Mouse (Mus musculus): ENCODE measurements around the gene Ccdc85c. TPM values are rescaled to one million over a fixed set of nuclear protein-coding genes. Genes with fewer than 3 reads are reported as not detected.

Ccdc85c gene
- polyA plus RNA-seq, 2 experiments: 6.1 to 9.9 TPM

DNA sequence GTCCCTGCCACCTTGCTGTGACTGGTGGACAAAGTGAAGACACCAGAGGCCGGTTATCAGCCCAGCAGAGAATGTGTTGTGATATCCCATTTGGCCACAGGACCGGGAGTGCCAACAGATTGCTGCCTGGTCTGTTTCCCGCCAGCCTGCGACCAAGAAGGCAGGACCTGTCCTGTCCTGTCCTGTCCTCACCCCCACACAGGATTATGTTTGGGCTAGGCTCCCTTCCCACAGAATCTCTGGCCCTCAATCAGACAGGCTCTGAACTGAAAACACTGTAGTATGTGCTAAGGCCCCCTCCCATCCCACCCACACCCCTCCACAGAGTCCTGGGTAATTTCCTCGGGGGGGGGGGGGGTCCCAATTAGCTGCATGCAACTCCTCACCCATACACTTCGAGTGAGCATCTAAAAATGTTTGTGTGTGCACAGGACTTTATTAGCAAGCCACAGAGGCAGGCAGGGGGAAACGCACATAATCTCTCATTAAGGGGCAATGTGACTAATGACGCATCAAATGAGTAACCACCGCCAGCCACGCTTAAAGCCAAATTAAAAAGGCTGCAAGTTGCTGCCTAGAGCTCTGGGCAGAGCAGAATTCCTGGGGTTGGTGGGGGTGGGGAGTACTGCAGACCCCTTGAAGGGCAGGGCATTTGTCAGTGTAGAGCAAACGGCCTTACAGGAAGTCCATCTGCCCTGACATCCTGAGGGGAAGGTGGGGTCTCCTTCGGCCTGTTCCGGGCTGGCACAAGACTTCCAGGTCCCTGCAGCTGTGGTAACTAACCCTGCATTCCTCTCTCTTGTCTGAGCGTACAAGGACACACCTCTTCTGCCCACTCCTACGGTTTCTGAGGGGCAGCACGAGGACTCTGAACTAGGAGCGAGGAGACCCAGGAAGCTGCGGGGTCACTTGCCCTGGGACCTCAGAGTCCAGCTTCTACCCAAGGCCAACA, 61.9 kb downstream of the Ccdc85c start:
- TF ChIP-seq POLR2A (IDR thresholded peaks at IDR 0.05; ENCODE audit: borderline replicate concordance, extremely low read depth, insufficient read depth, insufficient read length): no peak
- Histone ChIP-seq H3K9ac (ENCODE audit: low read depth, low read length, severe bottlenecking) (no peak overlapping the region), H3K27ac (replicated peaks; ENCODE audit: low read depth, low read length) (no peak overlapping the region), H3K9me3 (ENCODE audit: control insufficient read depth, low read length) (no peaks in the 10 kb centered on the region), H3K4me2 (replicated peaks; ENCODE audit: low read depth, low read length, severe bottlenecking) (no peak overlapping the region), H3K4me1 (ENCODE audit: control insufficient read depth, insufficient read depth, low read length) (peaks cover 55% of the 10 kb centered on the region), H3K4me3 (replicated peaks; ENCODE audit: low read length) (no peak overlapping the region), H3K27me3 (ENCODE audit: control insufficient read depth, insufficient read depth, low read length) (no peaks in the 10 kb centered on the region), H3K36me3 (ENCODE audit: control insufficient read depth, insufficient read depth, low read length) (no peaks in the 10 kb centered on the region)
- DNase-seq (ENCODE audit: low spot score): no peak
- WGBS: 25% methylated on average over 18 of the region's 18 CpGs
- no peak for ATAC-seq (ENCODE audit: low FRiP score, low read depth)

DNA sequence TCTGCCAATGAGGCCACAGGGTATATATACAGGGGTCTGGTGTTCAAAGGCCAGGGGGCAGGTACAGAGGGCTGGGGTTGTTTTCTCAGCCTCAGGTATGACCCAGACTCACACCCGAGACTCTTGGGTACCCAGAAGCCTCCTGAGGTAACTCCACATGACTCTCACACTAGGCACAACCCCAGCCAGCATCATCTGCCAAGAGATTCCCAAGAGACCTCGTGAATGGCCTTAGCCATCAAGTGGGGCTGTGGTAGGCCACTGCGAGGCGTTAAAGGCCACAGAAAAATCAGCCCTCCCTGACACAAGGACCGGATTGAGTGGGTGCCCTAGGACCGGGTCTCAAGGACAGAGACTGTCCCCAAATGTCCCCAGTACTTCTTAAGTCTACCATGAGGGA, 62.7 kb downstream of the Ccdc85c start:
- Histone ChIP-seq H3K4me1 (ENCODE audit: control insufficient read depth, insufficient read depth, low read length) (peaks cover 48% of the 10 kb centered on the region), H3K27ac (replicated peaks; ENCODE audit: low read depth, low read length) (no peak overlapping the region), H3K4me2 (replicated peaks; ENCODE audit: low read depth, low read length, severe bottlenecking) (no peak overlapping the region), H3K4me3 (replicated peaks; ENCODE audit: low read length) (no peak overlapping the region), H3K9ac (ENCODE audit: low read depth, low read length, severe bottlenecking) (peak overlapping the region; percentile 29; the same call in 1 of the 2 replicates), H3K36me3 (ENCODE audit: control insufficient read depth, insufficient read depth, low read length) (peaks cover 5% of the 10 kb centered on the region; the same call in 1 of the 2 replicates), H3K9me3 (ENCODE audit: control insufficient read depth, low read length) (no peaks in the 10 kb centered on the region), H3K27me3 (ENCODE audit: control insufficient read depth, insufficient read depth, low read length) (no peaks in the 10 kb centered on the region)
- 68% methylated on average over 6 of the region's 6 CpGs for WGBS
- TF ChIP-seq POLR2A (IDR thresholded peaks at IDR 0.05; ENCODE audit: borderline replicate concordance, extremely low read depth, insufficient read depth, insufficient read length): no peak
- no peak for DNase-seq (ENCODE audit: low spot score)
- no peak for ATAC-seq (ENCODE audit: low FRiP score, low read depth)

DNA sequence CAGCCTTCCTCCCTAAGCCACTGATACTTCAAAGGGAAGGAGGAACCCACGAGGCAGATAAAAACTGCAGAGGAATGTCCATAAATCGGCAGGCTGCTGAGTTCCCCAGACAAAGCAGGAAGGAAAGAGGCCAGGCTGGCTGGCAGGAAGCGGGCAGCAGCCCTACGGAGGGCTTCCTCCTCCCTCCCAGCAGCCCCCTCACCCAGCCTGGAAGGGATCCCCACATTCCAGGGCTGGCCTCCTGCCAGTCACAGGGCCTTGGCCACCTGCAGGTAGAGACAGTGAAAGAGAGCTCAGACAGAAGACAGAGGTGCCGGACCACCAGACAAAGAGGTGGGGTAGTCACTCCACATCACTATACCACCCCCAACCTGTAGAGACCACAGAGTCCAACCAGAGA, 63.2 kb downstream of the Ccdc85c start:
- peak overlapping the region; percentile 29; the same call in 1 of the 2 replicates for H3K9ac ChIP-seq (ENCODE audit: low read depth, low read length, severe bottlenecking)

DNA sequence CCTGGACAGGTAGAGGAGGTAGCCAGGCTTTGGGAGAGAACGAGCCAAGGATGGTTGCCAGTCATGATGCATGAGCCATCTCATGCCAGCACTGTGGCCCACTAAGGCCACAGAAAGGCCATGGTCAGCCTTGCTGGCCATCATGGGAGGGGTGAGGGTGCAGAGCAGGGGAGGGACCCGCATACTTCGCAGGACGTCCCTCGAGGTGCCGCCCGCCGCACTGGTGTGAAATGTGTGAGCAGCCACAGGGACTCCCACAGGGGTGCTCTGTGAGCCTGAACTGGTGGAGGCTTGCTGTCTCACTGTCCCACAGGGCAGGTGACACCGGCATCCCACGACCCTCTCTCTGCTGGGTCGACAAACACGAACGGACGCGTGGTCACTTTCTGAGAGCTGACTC, 64.6 kb downstream of the Ccdc85c start:
- Histone ChIP-seq H3K27ac (replicated peaks; ENCODE audit: low read depth, low read length) (no peak overlapping the region), H3K4me2 (replicated peaks; ENCODE audit: low read depth, low read length, severe bottlenecking) (no peak overlapping the region), H3K36me3 (ENCODE audit: control insufficient read depth, insufficient read depth, low read length) (peaks cover 17% of the 10 kb centered on the region), H3K9ac (ENCODE audit: low read depth, low read length, severe bottlenecking) (no peak overlapping the region), H3K4me1 (ENCODE audit: control insufficient read depth, insufficient read depth, low read length) (peaks cover 44% of the 10 kb centered on the region), H3K27me3 (ENCODE audit: control insufficient read depth, insufficient read depth, low read length) (no peaks in the 10 kb centered on the region), H3K9me3 (ENCODE audit: control insufficient read depth, low read length) (no peaks in the 10 kb centered on the region), H3K4me3 (replicated peaks; ENCODE audit: low read length) (no peak overlapping the region)
- ATAC-seq (ENCODE audit: low FRiP score, low read depth) (no peak), DNase-seq (ENCODE audit: low spot score) (no peak)
- TF ChIP-seq POLR2A (IDR thresholded peaks at IDR 0.05; ENCODE audit: borderline replicate concordance, extremely low read depth, insufficient read depth, insufficient read length): no peak
- WGBS: 87% methylated on average over 15 of the region's 15 CpGs

More for the DNA sequence above, 63.2 kb downstream of the Ccdc85c start:
- Histone ChIP-seq H3K4me2 (replicated peaks; ENCODE audit: low read depth, low read length, severe bottlenecking) (no peak overlapping the region), H3K27ac (replicated peaks; ENCODE audit: low read depth, low read length) (peak overlapping the region; percentile 34; the same call in 1 of the 2 replicates), H3K4me3 (replicated peaks; ENCODE audit: low read length) (no peak overlapping the region), H3K4me1 (ENCODE audit: control insufficient read depth, insufficient read depth, low read length) (peaks cover 48% of the 10 kb centered on the region), H3K27me3 (ENCODE audit: control insufficient read depth, insufficient read depth, low read length) (no peaks in the 10 kb centered on the region), H3K36me3 (ENCODE audit: control insufficient read depth, insufficient read depth, low read length) (peaks cover 8% of the 10 kb centered on the region; the same call in 1 of the 2 replicates), H3K9me3 (ENCODE audit: control insufficient read depth, low read length) (no peaks in the 10 kb centered on the region)
- WGBS: 25% methylated on average over 5 of the region's 5 CpGs
- TF ChIP-seq POLR2A (IDR thresholded peaks at IDR 0.05; ENCODE audit: borderline replicate concordance, extremely low read depth, insufficient read depth, insufficient read length): no peak
- no peak for DNase-seq (ENCODE audit: low spot score)
- no peak for ATAC-seq (ENCODE audit: low FRiP score, low read depth)

DNA sequence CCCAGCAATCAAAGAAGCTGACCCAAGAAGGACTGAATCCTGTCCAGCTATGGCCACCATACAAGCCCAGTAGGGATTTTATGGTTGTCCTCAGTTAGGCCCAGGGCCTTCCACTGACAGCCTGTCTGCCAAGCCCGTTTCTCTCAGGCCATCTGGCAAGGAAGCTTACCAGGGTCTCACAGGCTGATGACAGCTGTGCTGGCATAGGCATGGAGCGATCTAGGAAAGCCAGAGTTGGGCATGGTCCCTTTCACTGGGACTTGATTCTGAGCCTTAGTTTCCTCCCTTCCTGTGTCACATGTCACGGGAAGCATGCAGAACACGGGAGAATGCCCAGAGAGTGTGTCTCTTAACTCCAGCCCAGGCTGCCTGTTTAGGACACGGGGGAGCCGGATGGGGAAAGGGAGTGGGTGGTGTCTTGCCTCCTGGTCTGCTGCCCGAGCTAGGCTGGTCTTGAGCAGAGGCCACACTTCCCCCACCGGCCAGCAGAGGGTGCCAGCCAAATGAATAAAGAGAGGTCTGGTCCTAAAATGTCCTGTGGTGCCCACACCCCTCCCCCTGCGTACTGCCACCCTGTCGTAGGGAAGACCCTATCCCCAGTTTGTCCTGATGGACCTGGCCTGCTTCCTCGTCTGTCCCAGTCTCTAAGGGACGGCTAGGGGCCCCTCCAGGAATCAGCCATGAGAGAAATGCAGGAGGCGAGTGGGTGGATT, 66.3 kb downstream of the Ccdc85c start:
- Histone ChIP-seq H3K9ac (ENCODE audit: low read depth, low read length, severe bottlenecking) (no peak overlapping the region), H3K4me3 (replicated peaks; ENCODE audit: low read length) (no peak overlapping the region), H3K27ac (replicated peaks; ENCODE audit: low read depth, low read length) (no peak overlapping the region), H3K4me1 (ENCODE audit: control insufficient read depth, insufficient read depth, low read length) (peaks cover 30% of the 10 kb centered on the region), H3K4me2 (replicated peaks; ENCODE audit: low read depth, low read length, severe bottlenecking) (no peak overlapping the region), H3K9me3 (ENCODE audit: control insufficient read depth, low read length) (no peaks in the 10 kb centered on the region), H3K27me3 (ENCODE audit: control insufficient read depth, insufficient read depth, low read length) (no peaks in the 10 kb centered on the region), H3K36me3 (ENCODE audit: control insufficient read depth, insufficient read depth, low read length) (peaks cover 29% of the 10 kb centered on the region)
- 31% methylated on average over 13 of the region's 13 CpGs for WGBS
- ATAC-seq (ENCODE audit: low FRiP score, low read depth): no peak; the same call in 1 of the 2 replicates
- peak; percentile 69 for DNase-seq (ENCODE audit: low spot score)
- TF ChIP-seq POLR2A (IDR thresholded peaks at IDR 0.05; ENCODE audit: borderline replicate concordance, extremely low read depth, insufficient read depth, insufficient read length): 0 out of 2 replicates have a peak, but pooled peaks have one; percentile 17

Data from limb, embryonic 14.5 days (tissue).